Mouse (Mus musculus) CD4-positive naive resting alpha-beta T cell, adult 57 days (primary cell): ENCODE results near the gene Acot8. TPM values are rescaled to one million over a fixed set of nuclear protein-coding genes. Genes with fewer than 3 reads are reported as not detected.

Experiments
- total RNA-seq: library from RNA; stranded (reverse); gene quantifications from one replicate; pipeline ENCODE4 v1.2.4, GENCODE M21; 2023

The Acot8 gene
- 39.4 TPM for total RNA-seq

DNA sequence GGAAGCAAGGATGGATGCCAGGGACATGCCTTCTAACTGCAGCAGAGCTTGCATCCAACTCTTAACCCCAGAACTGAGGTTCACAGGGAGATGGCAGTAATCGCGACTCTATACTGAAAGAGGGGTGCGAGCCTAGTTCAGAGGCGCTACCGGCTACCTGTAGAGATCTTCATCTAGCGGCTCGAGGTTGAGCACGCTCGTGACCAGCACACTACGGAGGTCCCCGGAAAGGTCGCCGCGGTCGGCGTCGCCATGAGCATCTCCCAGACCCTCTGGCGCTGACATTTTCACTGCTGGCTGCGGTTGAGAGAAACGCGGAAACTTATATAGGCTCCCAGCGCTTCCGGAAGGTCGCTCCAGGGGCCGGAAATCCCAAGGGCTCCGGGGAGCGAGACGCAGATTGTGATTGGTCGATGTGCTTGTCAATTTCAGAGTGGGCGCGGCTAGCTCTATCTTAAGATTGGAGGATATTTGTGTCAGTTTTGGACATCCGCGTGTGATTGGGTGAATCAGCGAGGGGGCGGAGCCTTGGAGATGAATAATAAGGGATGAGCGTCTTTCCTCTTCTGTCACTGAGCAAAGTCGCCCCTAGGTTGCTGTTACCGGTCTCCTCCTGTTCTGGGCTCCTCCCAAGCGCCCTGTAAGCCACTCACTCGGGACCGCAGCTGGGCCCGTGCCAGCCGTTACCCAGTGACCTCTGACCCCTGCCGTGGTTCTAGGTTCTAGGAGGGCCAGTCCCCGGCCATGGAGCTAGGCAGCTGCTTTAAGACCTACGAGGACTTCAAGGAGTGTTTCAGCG, at the start of gene Acot8, which contains the start of gene Zswim3:
Gene Acot8 (minus strand): TSS at position 350 of the 799 bp plus-strand sequence.
Gene Zswim3 (plus strand): TSS at position 566 of the 799 bp plus-strand sequence.

DNA sequence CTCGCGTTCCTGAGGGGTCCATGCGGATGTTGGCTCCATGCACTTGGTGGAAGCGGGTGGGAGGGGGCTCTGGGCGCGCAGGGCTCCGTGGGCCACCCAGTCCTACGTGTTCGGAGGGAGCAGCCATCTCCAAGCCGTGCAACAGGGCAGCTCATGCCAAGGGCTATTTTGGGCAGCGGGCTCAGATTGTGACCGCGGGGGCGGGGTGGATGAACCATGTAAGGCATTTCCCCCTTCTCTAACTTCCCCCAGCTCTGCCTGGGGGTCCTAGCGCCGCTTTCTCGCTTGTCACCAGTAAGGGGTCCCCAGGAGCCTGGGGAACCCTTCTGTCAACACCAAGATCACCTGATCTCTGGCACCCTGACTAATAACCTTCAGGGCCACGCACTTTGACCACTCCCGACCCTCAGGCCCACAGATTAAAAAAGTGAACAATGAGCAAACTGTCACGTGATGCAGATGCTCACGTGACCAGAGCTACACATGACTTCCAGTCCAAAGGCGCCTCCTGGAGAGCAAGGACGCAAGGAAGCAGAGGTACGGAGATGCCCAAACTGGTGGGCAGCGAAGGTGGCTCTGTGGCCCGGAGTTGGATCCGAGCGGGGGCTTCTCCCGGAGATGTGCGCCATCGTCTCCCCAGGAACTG, 28.8 kb upstream of the Acot8 start, which contains the start of gene Neurl2:
Gene Neurl2 (minus strand): TSS at position 143 of the 646 bp plus-strand sequence.

DNA sequence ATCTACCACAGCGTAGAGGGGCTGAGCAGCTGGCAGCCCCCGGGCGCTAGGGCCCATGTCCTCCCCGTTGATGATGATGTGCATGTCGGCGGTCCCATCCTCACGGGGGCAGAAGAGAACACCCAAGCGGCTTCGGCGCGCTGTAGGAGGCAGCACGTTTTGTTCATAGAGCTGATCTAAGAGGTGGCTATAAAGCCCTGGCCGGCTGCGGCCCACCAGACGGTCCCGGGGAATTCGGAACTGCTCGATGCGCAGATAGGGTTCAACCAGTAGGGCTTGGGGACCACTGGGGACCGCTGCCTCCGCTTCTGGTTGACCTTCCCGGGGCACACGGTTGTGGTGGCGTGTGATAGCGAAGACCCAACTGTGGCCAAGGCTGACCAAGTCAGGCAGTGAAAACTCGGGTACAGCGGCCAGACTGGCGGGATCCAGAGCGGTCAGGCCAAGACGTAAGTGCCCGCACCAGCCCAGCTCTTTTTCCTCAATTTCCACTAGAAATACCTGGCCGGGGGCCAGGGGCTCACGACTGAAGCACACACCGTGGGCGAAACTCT, 28.1 kb upstream of the Acot8 start, which contains the start of gene Ctsa:
Gene Ctsa (plus strand): TSS at position 126 of the 554 bp plus-strand sequence.

GRCm38 (mm10) chr2:164828437-164828836, 23.8 kb upstream of the Acot8 start, which contains the start of gene Spata25:
Gene Spata25, minus strand, starts transcription at chr2:164828537.

GRCm38 (mm10) chr2:164822636-164823165, 18.0 kb upstream of the Acot8 start, which contains the start of gene Zswim1:
Gene Zswim1, plus strand, starts transcription at chr2:164822686.

GRCm38 (mm10) chr2:164785481-164786387, 18.9 kb downstream of the Acot8 start, which contains the start of gene Snx21:
Gene Snx21, plus strand, starts transcription at chr2:164785823.

GRCm38 (mm10) chr2:164779481-164780086, 25.1 kb downstream of the Acot8 start, which contains the start of gene Tnnc2:
Gene Tnnc2, minus strand, starts transcription at chr2:164779967.

DNA sequence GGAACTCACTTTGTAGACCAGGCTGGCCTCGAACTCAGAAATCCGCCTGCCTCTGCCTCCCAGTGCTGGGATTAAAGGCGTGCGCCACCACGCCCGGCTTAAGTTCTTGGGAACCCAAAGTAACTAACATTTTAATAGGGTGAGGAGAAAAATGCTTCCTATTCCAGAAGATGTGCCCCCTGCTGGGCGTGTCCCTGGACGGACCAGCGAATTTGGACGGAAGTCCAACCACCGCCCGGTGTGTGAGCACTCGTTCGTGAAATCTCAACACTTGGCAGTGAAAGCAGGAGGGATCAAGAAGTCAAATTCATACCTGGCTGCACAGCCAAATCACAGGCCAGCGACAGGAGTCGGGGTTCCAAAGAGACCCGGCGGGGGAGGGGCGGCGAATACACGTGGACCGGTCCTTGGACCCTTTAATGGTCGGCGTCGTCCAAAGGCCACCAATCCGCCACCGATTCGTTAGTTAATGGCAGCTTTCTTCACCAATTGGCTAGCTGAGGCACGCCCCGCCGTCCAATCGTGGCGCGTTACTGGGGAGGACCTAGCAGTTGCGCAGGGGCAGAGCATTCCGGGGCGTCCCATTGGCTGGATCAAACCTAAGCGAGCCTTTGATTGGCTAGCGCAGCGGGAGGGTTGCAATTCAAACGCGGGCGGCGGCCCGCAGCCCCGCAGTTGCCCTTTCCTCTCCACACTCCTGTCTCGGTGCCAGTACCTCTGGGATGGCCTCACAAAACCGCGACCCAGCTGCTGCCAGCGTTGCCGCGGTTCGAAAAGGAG, 35.2 kb downstream of the Acot8 start, which contains the start of gene Ube2c:
Gene Ube2c (plus strand): TSS at position 641 of the 780 bp plus-strand sequence.

DNA sequence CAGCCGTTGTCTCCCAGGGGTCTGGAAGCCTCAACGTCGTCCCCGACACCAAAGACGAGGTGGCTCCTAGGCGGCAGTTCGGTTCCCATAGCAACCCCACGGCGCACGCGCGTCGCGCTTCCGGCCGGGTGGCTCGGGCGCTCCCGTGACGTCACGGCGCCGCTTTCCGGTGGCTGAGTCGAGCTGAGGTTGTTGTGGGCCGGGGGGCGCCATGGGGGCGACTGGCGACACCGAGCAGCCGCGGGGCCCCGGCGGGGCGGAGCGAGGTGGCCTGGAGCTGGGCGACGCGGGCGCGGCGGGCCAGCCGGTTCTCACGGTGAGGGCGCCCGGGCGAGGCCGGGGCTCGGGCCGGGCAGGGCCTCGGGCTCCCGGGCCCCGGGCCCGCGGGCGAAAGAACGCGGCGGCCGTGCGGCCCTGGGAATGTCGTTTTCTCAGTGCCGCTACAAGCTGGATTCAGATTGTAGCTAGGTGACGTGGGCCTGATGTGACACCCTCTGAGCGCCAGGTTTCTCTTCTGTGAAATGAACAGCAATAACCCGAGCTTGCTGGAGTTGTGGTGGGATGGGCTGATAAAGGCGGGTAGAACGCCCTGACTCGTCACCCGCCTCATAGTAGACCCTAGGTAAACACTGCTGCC, 58.7 kb downstream of the Acot8 start, which contains the start of the genes Wfdc3 and Dnttip1:
Gene Wfdc3 (minus strand): TSS at position 89 of the 637 bp plus-strand sequence.
Gene Dnttip1 (plus strand): TSS at position 141 of the 637 bp plus-strand sequence.

Other genes starting within 250 kb of the Acot8 start
- 1.9 TPM for gene Wfdc2, start 242.5 kb downstream of the Acot8 start, total RNA-seq
- gene Spint3, start 231.4 kb downstream of the Acot8 start, total RNA-seq, result not detected
- gene Wfdc6a, start 219.4 kb downstream of the Acot8 start, total RNA-seq, result not detected
- gene Eppin, start 211.3 kb downstream of the Acot8 start, total RNA-seq, result not detected
- gene Wfdc6b, start 191.4 kb downstream of the Acot8 start, total RNA-seq, result not detected
- gene Wfdc8, start 191.3 kb downstream of the Acot8 start, total RNA-seq, result not detected
- not detected for gene Wfdc16, start 166.1 kb downstream of the Acot8 start, total RNA-seq
- not detected for gene Wfdc10, start 148.8 kb downstream of the Acot8 start, total RNA-seq
- not detected for gene Wfdc9, start 148.3 kb downstream of the Acot8 start, total RNA-seq
- not detected for gene Wfdc11, start 130.8 kb downstream of the Acot8 start, total RNA-seq
- not detected for gene Wfdc13, start 119.8 kb downstream of the Acot8 start, total RNA-seq
- not detected for gene Spint4, start 106.4 kb downstream of the Acot8 start, total RNA-seq
- not detected for gene Spint5, start 89.6 kb downstream of the Acot8 start, total RNA-seq
- gene Wfdc3, start 59.0 kb downstream of the Acot8 start, total RNA-seq, result 0.35 TPM
- gene Dnttip1, start 58.9 kb downstream of the Acot8 start, total RNA-seq, result 46.4 TPM
- 1.9 TPM for gene Ube2c, start 35.0 kb downstream of the Acot8 start, total RNA-seq
- not detected for gene Tnnc2, start 24.9 kb downstream of the Acot8 start, total RNA-seq
- 0.65 TPM for gene Snx21, start 19.1 kb downstream of the Acot8 start, total RNA-seq
- 3.0 TPM for gene Zswim3, start 216 bp upstream of the Acot8 start, total RNA-seq
- gene Zswim1, start 17.8 kb upstream of the Acot8 start, total RNA-seq, result 11.9 TPM
- not detected for gene Spata25, start 23.7 kb upstream of the Acot8 start, total RNA-seq
- gene Ctsa, start 28.0 kb upstream of the Acot8 start, total RNA-seq, result 91.4 TPM
- gene Neurl2, start 28.6 kb upstream of the Acot8 start, total RNA-seq, result 0.59 TPM
- 0.86 TPM for gene Pltp, start 52.8 kb upstream of the Acot8 start, total RNA-seq
- 115 TPM for gene Pcif1, start 74.4 kb upstream of the Acot8 start, total RNA-seq
- gene Zfp335, start 106.9 kb upstream of the Acot8 start, total RNA-seq, result 56.1 TPM
- gene Mmp9, start 135.9 kb upstream of the Acot8 start, total RNA-seq, result 2.5 TPM
- 0.15 TPM for gene Slc12a5, start 155.9 kb upstream of the Acot8 start, total RNA-seq
- gene Ncoa5, start 230.0 kb upstream of the Acot8 start, total RNA-seq, result 42.5 TPM